Comparison of ENCODE assay signal across 8 mouse cellular contexts in genomic region chr9:121385091-121385748, GRCm38 (mm10).
DNase-seq lines count a peak whose midpoint lies in the region; ATAC-seq and TF ChIP-seq lines count a peak whose summit lies in the region.

No protein-coding gene starts in this region.

- no peak for ATAC-seq in limb, embryonic 12.5 days (ENCODE audit: insufficient number of reproducible peaks, insufficient read depth, low FRiP score, low TSS enrichment, low read depth)
- no peak for ATAC-seq in midbrain, embryonic 14.5 days (ENCODE audit: low FRiP score, low TSS enrichment)

- TF ChIP-seq CTCF in spleen, adult 2 months (IDR thresholded peaks at IDR 0.05; ENCODE audit: extremely low read depth, insufficient read depth, insufficient read length, insufficient replicate concordance), result peak; percentile 83

- TF ChIP-seq POLR2A in spleen, adult 2 months (IDR thresholded peaks at IDR 0.05; ENCODE audit: low read depth, low read length), result no peak

- DNase-seq in ovary, postnatal 10 days (ENCODE audit: low spot score), result peak; percentile 68
- no peak for DNase-seq in ovary, adult 18-20 months (ENCODE audit: low spot score)
- peak; percentile 90 to 95 for DNase-seq in cerebellum, postnatal 36 days
- peak; percentile 50 to 61 for DNase-seq in gastrocnemius, adult 8-10 months (ENCODE audit: low spot score in 2 of 2)
- DNase-seq in induced T-regulatory cell, adult 2 months (ENCODE audit: low read depth), result peak; percentile 74
- peak; percentile 86 for DNase-seq in midbrain, embryonic 14.5 days
- peak in 1 of 2 experiments; percentile 58 for DNase-seq in spleen, adult 2 months (ENCODE audit: low read depth in 1 of 2, low spot score in 2 of 2)

- H3K27ac ChIP-seq in limb, embryonic 12.5 days, result no peak overlapping the region
- peak overlapping the region; percentile 52; the same call in 1 of the 2 replicates for H3K27ac ChIP-seq in midbrain, embryonic 14.5 days (replicated peaks; ENCODE audit: low read depth, low read length)
- H3K27ac ChIP-seq in spleen, adult 2 months (ENCODE audit: insufficient read depth, low read length), result no peak overlapping the region

- H3K27me3 ChIP-seq in limb, embryonic 12.5 days, result no peaks in the 10 kb centered on the region
- no peaks in the 10 kb centered on the region for H3K27me3 ChIP-seq in midbrain, embryonic 14.5 days (ENCODE audit: control insufficient read depth, insufficient read depth, low read length)
- H3K27me3 ChIP-seq in spleen, adult 2 months (ENCODE audit: control insufficient read depth, insufficient read depth, low read length), result no peaks in the 10 kb centered on the region

- H3K9ac ChIP-seq in limb, embryonic 12.5 days (replicated peaks), result peak overlapping the region; percentile 49; the same call in 1 of the 2 replicates
- H3K9ac ChIP-seq in midbrain, embryonic 14.5 days (replicated peaks; ENCODE audit: low read length), result 0 out of 2 replicates have a peak overlapping the region, but pooled peaks have one; percentile 26

- WGBS in limb, embryonic 12.5 days, result 33% methylated on average over 16 of the region's 16 CpGs
- WGBS in midbrain, embryonic 14.5 days, result 33% methylated on average over 16 of the region's 16 CpGs
- WGBS in spleen, adult 2 months, result 53% methylated on average over 16 of the region's 16 CpGs

- H3K9me3 ChIP-seq in limb, embryonic 12.5 days, result no peaks in the 10 kb centered on the region
- no peaks in the 10 kb centered on the region for H3K9me3 ChIP-seq in midbrain, embryonic 14.5 days (ENCODE audit: control insufficient read depth, low read length)

- H3K4me2 ChIP-seq in limb, embryonic 12.5 days, result no peak overlapping the region
- no peak overlapping the region for H3K4me2 ChIP-seq in midbrain, embryonic 14.5 days (ENCODE audit: low read length)

- H3K36me3 ChIP-seq in limb, embryonic 12.5 days, result no peaks in the 10 kb centered on the region
- no peaks in the 10 kb centered on the region for H3K36me3 ChIP-seq in midbrain, embryonic 14.5 days (ENCODE audit: control insufficient read depth, insufficient read depth, low read length)
- H3K36me3 ChIP-seq in spleen, adult 2 months (ENCODE audit: control insufficient read depth, insufficient read depth, low read length), result no peaks in the 10 kb centered on the region

- peaks cover 15% of the 10 kb centered on the region for H3K4me1 ChIP-seq in limb, embryonic 12.5 days (replicated peaks)
- peaks cover 20% of the 10 kb centered on the region for H3K4me1 ChIP-seq in midbrain, embryonic 14.5 days (ENCODE audit: control insufficient read depth, insufficient read depth, low read length)
- no peaks in the 10 kb centered on the region; the same call in 1 of the 2 replicates for H3K4me1 ChIP-seq in spleen, adult 2 months (ENCODE audit: control insufficient read depth, insufficient read depth, insufficient read length)

- H3K4me3 ChIP-seq in limb, embryonic 12.5 days (replicated peaks), result no peak overlapping the region
- H3K4me3 ChIP-seq in midbrain, embryonic 14.5 days (replicated peaks; ENCODE audit: low read depth, low read length), result no peak overlapping the region
- H3K4me3 ChIP-seq in spleen, adult 2 months (ENCODE audit: extremely low read depth, insufficient read depth, insufficient read length), result no peak overlapping the region
